Mouse (Mus musculus): ENCODE measurements around the gene Olfr10. TPM values are rescaled to one million over a fixed set of nuclear protein-coding genes. Genes with fewer than 3 reads are reported as not detected.
"Not testable (repeated sequence)": the region's sequence is repeated elsewhere in the genome, so short reads cannot be mapped to it uniquely, and the experiment has no call there.

The Olfr10 gene
- polyA plus RNA-seq, 1 experiment from 2014 or later = not detected

- H3K9me3 ChIP-seq = no peaks in the 10 kb centered on the region
- no peaks in the 10 kb centered on the region for H3K36me3 ChIP-seq (replicated peaks)
- no peak overlapping the region for H3K27ac ChIP-seq
- H3K4me1 ChIP-seq = peaks cover 4% of the 10 kb centered on the region; the same call in 1 of the 2 replicates
- 94% methylated on average over 9 of the region's 9 CpGs for WGBS
- no peaks in the 10 kb centered on the region for H3K27me3 ChIP-seq (replicated peaks)
- H3K9ac ChIP-seq = no peak overlapping the region
- no peak overlapping the region for H3K4me2 ChIP-seq
- no peak for ATAC-seq (replicated peaks)
- H3K4me3 ChIP-seq = no peak overlapping the region
These were observed 34.8 kb upstream of the Olfr10 start for GRCm38 (mm10) chr11:49269761-49270160.

GRCm38 (mm10) chr11:49270368-49270767, 34.2 kb upstream of the Olfr10 start:
- H3K27me3 ChIP-seq (replicated peaks) = no peaks in the 10 kb centered on the region
- H3K9me3 ChIP-seq = no peaks in the 10 kb centered on the region
- ATAC-seq (replicated peaks) = no peak
- no peak overlapping the region for H3K4me2 ChIP-seq
- H3K4me1 ChIP-seq = peaks cover 4% of the 10 kb centered on the region; the same call in 1 of the 2 replicates
- H3K27ac ChIP-seq = no peak overlapping the region
- H3K9ac ChIP-seq = no peak overlapping the region
- no peak overlapping the region for H3K4me3 ChIP-seq
- 88% methylated on average over 4 of the region's 4 CpGs for WGBS
- H3K36me3 ChIP-seq (replicated peaks) = no peaks in the 10 kb centered on the region

- H3K4me1 ChIP-seq = peaks cover 4% of the 10 kb centered on the region; the same call in 1 of the 2 replicates
- no peak overlapping the region for H3K27ac ChIP-seq
- 30% methylated on average over 7 of the region's 7 CpGs for WGBS
- no peaks in the 10 kb centered on the region for H3K27me3 ChIP-seq (replicated peaks)
- H3K4me3 ChIP-seq = no peak overlapping the region
- ATAC-seq (replicated peaks) = peak; percentile 57
- no peaks in the 10 kb centered on the region for H3K36me3 ChIP-seq (replicated peaks)
- no peak overlapping the region for H3K9ac ChIP-seq
- no peaks in the 10 kb centered on the region for H3K9me3 ChIP-seq
- H3K4me2 ChIP-seq = no peak overlapping the region
These were observed 33.2 kb upstream of the Olfr10 start for GRCm38 (mm10) chr11:49271334-49271733.

GRCm38 (mm10) chr11:49273834-49274519, 30.6 kb upstream of the Olfr10 start:
- Histone ChIP-seq H3K4me3 (no peak overlapping the region), H3K36me3 (replicated peaks) (no peaks in the 10 kb centered on the region), H3K4me1 (peaks cover 4% of the 10 kb centered on the region; the same call in 1 of the 2 replicates), H3K27me3 (replicated peaks) (no peaks in the 10 kb centered on the region), H3K9ac (no peak overlapping the region), H3K4me2 (peak overlapping the region; percentile 13; the same call in 1 of the 2 replicates), H3K9me3 (no peaks in the 10 kb centered on the region), H3K27ac (peak overlapping the region; percentile 54; the same call in 1 of the 2 replicates)
- peak; percentile 54 for ATAC-seq (replicated peaks)
- WGBS = 49% methylated on average over 11 of the region's 11 CpGs

GRCm38 (mm10) chr11:49278222-49278621, 26.3 kb upstream of the Olfr10 start, which contains the start of gene Olfr1393:
Gene Olfr1393 (plus strand): TSS chr11:49278304.
- whole genome bisulfite sequencing = 82% methylated on average over 3 of the region's 3 CpGs

GRCm38 (mm10) chr11:49284982-49285381, 19.6 kb upstream of the Olfr10 start, which contains the start of gene Olfr1392:
Gene Olfr1392 (plus strand): TSS chr11:49285282.
- H3K36me3 ChIP-seq (replicated peaks); H3K4me1 ChIP-seq; H3K4me3 ChIP-seq; ATAC-seq (replicated peaks); H3K27ac ChIP-seq; H3K4me2 ChIP-seq; H3K9me3 ChIP-seq; H3K27me3 ChIP-seq (replicated peaks); H3K9ac ChIP-seq: not testable (repeated sequence)
- WGBS = 43% methylated on average over 1 of the region's 1 CpGs

More at GRCm38 (mm10) chr11:49278222-49278621, 26.3 kb upstream of the Olfr10 start, which contains the start of gene Olfr1393:
- no peak for ATAC-seq (replicated peaks)
- no peak within 1 kb of the TSS for H3K4me2 ChIP-seq
- no peak within 1 kb of the TSS for H3K27ac ChIP-seq
- H3K4me3 ChIP-seq = no peak within 1 kb of the TSS
- H3K4me1 ChIP-seq = peaks cover 4% of the 10 kb centered on the region; the same call in 1 of the 2 replicates
- H3K9me3 ChIP-seq = no peaks in the 10 kb centered on the region
- H3K36me3 ChIP-seq (replicated peaks) = no peaks in the 10 kb centered on the region
- no peak within 1 kb of the TSS for H3K9ac ChIP-seq
- H3K27me3 ChIP-seq (replicated peaks) = no peaks in the 10 kb centered on the region

GRCm38 (mm10) chr11:49287251-49287650, 17.3 kb upstream of the Olfr10 start:
- Histone ChIP-seq H3K4me1 (no peaks in the 10 kb centered on the region), H3K36me3 (replicated peaks) (no peaks in the 10 kb centered on the region), H3K4me2 (no peak overlapping the region), H3K4me3 (no peak overlapping the region), H3K9ac (no peak overlapping the region), H3K9me3 (no peaks in the 10 kb centered on the region), H3K27me3 (replicated peaks) (no peaks in the 10 kb centered on the region), H3K27ac (no peak overlapping the region)
- 92% methylated on average over 2 of the region's 2 CpGs for WGBS
- ATAC-seq (replicated peaks) = no peak

GRCm38 (mm10) chr11:49292777-49293176, 11.8 kb upstream of the Olfr10 start:
- Histone ChIP-seq H3K4me2 (no peak overlapping the region), H3K4me1 (no peaks in the 10 kb centered on the region), H3K4me3 (no peak overlapping the region), H3K27ac (no peak overlapping the region), H3K36me3 (replicated peaks) (no peaks in the 10 kb centered on the region), H3K27me3 (replicated peaks) (no peaks in the 10 kb centered on the region), H3K9me3 (no peaks in the 10 kb centered on the region), H3K9ac (no peak overlapping the region)
- 60% methylated on average over 3 of the region's 3 CpGs for WGBS
- no peak for ATAC-seq (replicated peaks)

GRCm38 (mm10) chr11:49308547-49308946, 4.0 kb downstream of the Olfr10 start:
- not testable (repeated sequence) for ATAC-seq (replicated peaks); H3K4me3 ChIP-seq; H3K9ac ChIP-seq; H3K36me3 ChIP-seq (replicated peaks); H3K27ac ChIP-seq; H3K4me2 ChIP-seq; H3K9me3 ChIP-seq; H3K4me1 ChIP-seq; H3K27me3 ChIP-seq (replicated peaks)
- 93% methylated on average over 5 of the region's 5 CpGs for WGBS

GRCm38 (mm10) chr11:49322442-49322841, 17.9 kb downstream of the Olfr10 start, which contains the start of gene Olfr1391:
Gene Olfr1391 (plus strand): TSS chr11:49322742.
- Histone ChIP-seq H3K27ac (no peak within 1 kb of the TSS), H3K9ac (no peak within 1 kb of the TSS), H3K9me3 (no peaks in the 10 kb centered on the region), H3K4me2 (no peak within 1 kb of the TSS), H3K36me3 (replicated peaks) (no peaks in the 10 kb centered on the region), H3K4me1 (no peaks in the 10 kb centered on the region), H3K4me3 (no peak within 1 kb of the TSS), H3K27me3 (replicated peaks) (no peaks in the 10 kb centered on the region)
- no peak for ATAC-seq (replicated peaks)
- WGBS = 91% methylated on average over 2 of the region's 2 CpGs

- WGBS = 82% methylated on average over 3 of the region's 3 CpGs
- H3K4me2 ChIP-seq = no peak overlapping the region
- no peaks in the 10 kb centered on the region for H3K27me3 ChIP-seq (replicated peaks)
These were observed 22.2 kb downstream of the Olfr10 start for GRCm38 (mm10) chr11:49326726-49327125.

GRCm38 (mm10) chr11:49329686-49330085, 25.1 kb downstream of the Olfr10 start:
- H3K27me3 ChIP-seq (replicated peaks) = no peaks in the 10 kb centered on the region
- no peak overlapping the region for H3K9ac ChIP-seq
- H3K4me3 ChIP-seq = no peak overlapping the region
- no peaks in the 10 kb centered on the region for H3K9me3 ChIP-seq
- no peaks in the 10 kb centered on the region for H3K4me1 ChIP-seq
- H3K36me3 ChIP-seq (replicated peaks) = no peaks in the 10 kb centered on the region
- ATAC-seq (replicated peaks) = no peak
- H3K27ac ChIP-seq = no peak overlapping the region
- WGBS = 81% methylated on average over 1 of the region's 1 CpGs
- no peak overlapping the region for H3K4me2 ChIP-seq

More at GRCm38 (mm10) chr11:49326726-49327125, 22.2 kb downstream of the Olfr10 start:
- H3K4me3 ChIP-seq = no peak overlapping the region
- H3K9ac ChIP-seq = no peak overlapping the region
- ATAC-seq (replicated peaks) = no peak
- H3K9me3 ChIP-seq = no peaks in the 10 kb centered on the region
- H3K27ac ChIP-seq = no peak overlapping the region
- no peaks in the 10 kb centered on the region for H3K4me1 ChIP-seq
- H3K36me3 ChIP-seq (replicated peaks) = no peaks in the 10 kb centered on the region

- Histone ChIP-seq H3K27ac (no peak within 1 kb of the TSS), H3K4me3 (no peak within 1 kb of the TSS), H3K9me3 (no peaks in the 10 kb centered on the region), H3K9ac (no peak within 1 kb of the TSS), H3K4me2 (no peak within 1 kb of the TSS), H3K36me3 (replicated peaks) (no peaks in the 10 kb centered on the region), H3K4me1 (no peaks in the 10 kb centered on the region), H3K27me3 (replicated peaks) (no peaks in the 10 kb centered on the region)
- WGBS = 88% methylated on average over 1 of the region's 1 CpGs
- no peak for ATAC-seq (replicated peaks)
These were observed 30.3 kb downstream of the Olfr10 start, which contains the start of gene Olfr1390 for GRCm38 (mm10) chr11:49334888-49335287. Gene Olfr1390 (plus strand): TSS chr11:49335188.

All from midbrain, embryonic 15.5 days (tissue).